Mouse (Mus musculus) liver, embryonic 13.5 days (tissue): ENCODE results near the gene Pik3ca. TPM values are rescaled to one million over a fixed set of nuclear protein-coding genes. Genes with fewer than 3 reads are reported as not detected.

Source experiments
- ATAC-seq: fragments of 200-750 bp; cut with Nextera tagmentation; 2 replicates; pipeline ENCODE4 v1.8.0; 2017; ENCODE audit warnings: low read depth, mild to moderate bottlenecking, moderate number of reproducible peaks, moderate library complexity
- DNase-seq: peaks from one replicate; pipeline ENCODE4 v3.0.0; 2022
- H3K27ac ChIP-seq: fragments of 300-500 bp; sonication (generic); 2 replicates; pipeline ENCODE4 v1.5.1; 2015; ENCODE audit warnings: moderate library complexity, mild to moderate bottlenecking, inconsistent platforms
- H3K27me3 ChIP-seq: fragments of 300-500 bp; sonication (generic); 2 replicates; pipeline ENCODE4 v1.6.1; 2015; ENCODE audit warnings: mild to moderate bottlenecking, inconsistent platforms
- H3K36me3 ChIP-seq: fragments of 300-500 bp; sonication (generic); 2 replicates; pipeline ENCODE4 v1.6.1; 2015; ENCODE audit warnings: mild to moderate bottlenecking, inconsistent platforms
- H3K4me1 ChIP-seq: fragments of 300-500 bp; sonication (generic); replicated peaks from 2 replicates; pipeline ENCODE4 v1.6.1; 2015; ENCODE audit warnings: inconsistent platforms
- H3K4me2 ChIP-seq: fragments of 300-500 bp; sonication (generic); 2 replicates; pipeline ENCODE4 v1.6.1; 2015; ENCODE audit warnings: inconsistent platforms, mild to moderate bottlenecking, moderate library complexity
- H3K4me3 ChIP-seq: fragments of 300-500 bp; sonication (generic); replicated peaks from 2 replicates; pipeline ENCODE4 v1.5.1; 2015; ENCODE audit warnings: mild to moderate bottlenecking, inconsistent platforms
- H3K9ac ChIP-seq: fragments of 300-500 bp; sonication (generic); 2 replicates; pipeline ENCODE4 v1.6.1; 2015; ENCODE audit warnings: mild to moderate bottlenecking, inconsistent platforms
- H3K9me3 ChIP-seq: fragments of 300-500 bp; sonication (generic); replicated peaks from 2 replicates; pipeline ENCODE4 v1.6.1; 2016; ENCODE audit warnings: inconsistent platforms
- whole genome bisulfite sequencing: fragments of 180-500 bp; shearing (Covaris S2); methylation state at CpG from one replicate; pipeline ENCODE4 v1.1.7; 2015; ENCODE audit not compliant: insufficient replicate concordance; 5-methylcytosine and 5-hydroxymethylcytosine counted together
- polyA plus RNA-seq: library from polyadenylated mRNA; unstranded; fragments of >200 nt; fragmentation: Nextera tagmentation; extraction: Ambion mirVana; gene quantifications from 2 replicates; pipeline ENCODE4 v1.2.1, GENCODE M21; 2015

The Pik3ca gene
- polyA plus RNA-seq, 1 experiment from 2014 or later = 3.0 TPM

GRCm38 (mm10) chr3:32459777-32460176 lies 62.3 kb downstream of the Pik3ca start:
- Histone ChIP-seq H3K9me3 (no peaks in the 10 kb centered on the region), H3K4me2 (no peak overlapping the region), H3K4me3 (no peak overlapping the region), H3K27me3 (no peaks in the 10 kb centered on the region), H3K4me1 (no peaks in the 10 kb centered on the region), H3K36me3 (peaks cover 71% of the 10 kb centered on the region), H3K9ac (no peak overlapping the region), H3K27ac (no peak overlapping the region)
- peak; percentile 11 for DNase-seq
- no peak for ATAC-seq
- WGBS = 60% methylated on average over 4 of the region's 4 CpGs

DNA sequence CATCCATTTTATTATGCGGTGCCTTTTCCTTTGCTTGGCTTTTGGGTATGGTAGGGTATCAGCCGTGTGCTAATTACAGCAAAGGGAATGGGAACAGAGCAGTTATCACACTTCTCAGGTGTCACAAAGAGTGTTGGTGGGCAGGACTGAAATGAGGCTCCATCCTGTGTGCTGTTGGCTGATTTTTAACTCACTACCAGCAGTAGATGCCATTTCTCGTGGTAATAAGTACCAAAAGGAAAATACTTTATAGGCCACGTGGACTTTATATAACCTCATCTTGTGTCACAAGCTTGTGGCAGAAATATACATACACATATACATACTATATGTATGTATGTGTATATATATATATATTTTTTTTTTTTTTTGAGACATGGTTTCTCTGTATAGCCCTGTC lies 69.8 kb downstream of the Pik3ca start:
- Histone ChIP-seq H3K9ac (no peak overlapping the region), H3K9me3 (no peaks in the 10 kb centered on the region), H3K36me3 (peaks cover 13% of the 10 kb centered on the region), H3K4me2 (no peak overlapping the region), H3K4me3 (no peak overlapping the region), H3K27ac (no peak overlapping the region), H3K27me3 (no peaks in the 10 kb centered on the region), H3K4me1 (no peaks in the 10 kb centered on the region)
- 72% methylated on average over 4 of the region's 4 CpGs for WGBS
- ATAC-seq = no peak
- DNase-seq = no peak

- Histone ChIP-seq H3K9ac (no peak overlapping the region), H3K4me3 (no peak overlapping the region), H3K4me2 (no peak overlapping the region), H3K36me3 (peaks cover 4% of the 10 kb centered on the region; the same call in 1 of the 2 replicates), H3K4me1 (no peaks in the 10 kb centered on the region), H3K9me3 (no peaks in the 10 kb centered on the region), H3K27ac (no peak overlapping the region), H3K27me3 (no peaks in the 10 kb centered on the region)
- 64% methylated on average over 4 of the region's 4 CpGs for WGBS
- DNase-seq (no peak), ATAC-seq (no peak)
Observed at GRCm38 (mm10) chr3:32468411-32468810, 70.9 kb downstream of the Pik3ca start.

DNA sequence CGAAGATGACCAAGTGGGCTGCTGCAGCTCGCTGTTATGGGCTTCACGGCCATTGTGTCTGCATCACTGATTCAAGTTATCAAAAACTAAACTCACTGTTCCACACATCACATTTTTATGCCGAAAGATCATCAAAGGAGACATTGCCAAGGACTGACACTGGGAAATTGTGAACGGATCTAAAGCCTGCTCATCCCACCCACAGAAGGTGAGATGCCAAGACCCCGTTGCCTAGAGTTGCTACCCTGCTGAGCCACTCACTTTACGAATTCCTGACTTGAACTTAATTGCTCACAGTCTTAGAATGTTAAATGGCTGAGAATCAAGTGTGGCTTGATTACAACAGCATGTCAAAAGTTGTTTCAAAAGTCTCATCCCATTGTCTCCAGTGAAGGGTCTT lies 73.0 kb downstream of the Pik3ca start:
- no peak for DNase-seq
- H3K9me3 ChIP-seq = no peaks in the 10 kb centered on the region
- H3K4me3 ChIP-seq = no peak overlapping the region
- H3K4me2 ChIP-seq = no peak overlapping the region
- H3K4me1 ChIP-seq = no peaks in the 10 kb centered on the region
- WGBS = 72% methylated on average over 7 of the region's 7 CpGs
- no peak overlapping the region for H3K9ac ChIP-seq
- H3K27me3 ChIP-seq = no peaks in the 10 kb centered on the region
- H3K27ac ChIP-seq = no peak overlapping the region
- ATAC-seq = no peak
- H3K36me3 ChIP-seq = no peaks in the 10 kb centered on the region

DNA sequence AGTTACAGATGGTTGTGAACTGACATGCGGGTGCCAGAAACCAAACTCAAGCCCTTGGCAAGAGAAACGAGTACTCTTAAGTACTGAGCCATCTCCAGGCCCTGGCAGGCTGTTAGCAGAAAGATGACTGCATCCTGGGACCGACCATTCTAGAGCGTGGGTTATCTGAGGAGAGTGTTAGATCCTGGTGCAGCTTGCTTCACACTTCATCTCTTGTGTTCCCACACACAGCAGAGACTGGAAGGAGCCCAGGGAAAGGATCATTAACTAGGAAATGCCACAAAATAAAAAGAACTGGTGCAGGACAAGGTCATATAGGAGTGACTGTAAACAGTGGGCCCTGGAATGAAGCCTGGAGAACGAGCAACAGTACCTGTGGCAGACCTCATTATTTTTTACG lies 73.6 kb downstream of the Pik3ca start:
- no peak overlapping the region for H3K4me3 ChIP-seq
- DNase-seq (no peak), ATAC-seq (no peak)
- H3K36me3 ChIP-seq = no peaks in the 10 kb centered on the region
- no peaks in the 10 kb centered on the region for H3K27me3 ChIP-seq
- H3K9ac ChIP-seq = no peak overlapping the region
- WGBS = 63% methylated on average over 6 of the region's 6 CpGs
- H3K27ac ChIP-seq = no peak overlapping the region
- H3K4me1 ChIP-seq = no peaks in the 10 kb centered on the region
- no peak overlapping the region for H3K4me2 ChIP-seq
- no peaks in the 10 kb centered on the region for H3K9me3 ChIP-seq

- H3K4me1 ChIP-seq = no peaks in the 10 kb centered on the region
- WGBS = 60% methylated on average over 14 of the region's 14 CpGs
- no peaks in the 10 kb centered on the region for H3K27me3 ChIP-seq
- H3K9me3 ChIP-seq = no peaks in the 10 kb centered on the region
- DNase-seq (no peak), ATAC-seq (no peak)
- H3K9ac ChIP-seq = no peak overlapping the region
- no peak overlapping the region for H3K4me2 ChIP-seq
- H3K27ac ChIP-seq = no peak overlapping the region
- H3K4me3 ChIP-seq = no peak overlapping the region
- no peaks in the 10 kb centered on the region for H3K36me3 ChIP-seq
Observed at GRCm38 (mm10) chr3:32472191-32472900, 74.9 kb downstream of the Pik3ca start.

DNA sequence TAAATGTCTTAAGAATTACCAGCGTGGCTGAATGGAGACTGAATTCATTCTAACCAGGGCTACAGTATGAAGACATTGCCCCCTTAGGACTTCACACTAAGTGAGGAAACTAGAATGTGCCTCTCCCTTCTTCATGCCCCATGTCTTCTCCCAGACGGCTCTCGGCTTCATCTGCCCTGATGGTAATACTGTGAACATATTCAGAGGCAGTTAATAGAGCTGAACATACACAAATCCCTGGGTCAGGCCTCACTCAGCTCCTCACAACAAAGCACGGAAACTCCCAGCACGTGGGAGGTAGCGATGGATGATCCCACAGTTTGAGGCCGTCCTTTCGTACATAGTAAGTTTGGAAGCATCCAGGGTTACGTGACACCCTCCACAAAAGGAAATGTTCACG lies 75.7 kb downstream of the Pik3ca start:
- ATAC-seq (no peak), DNase-seq (no peak)
- Histone ChIP-seq H3K9ac (no peak overlapping the region), H3K4me3 (no peak overlapping the region), H3K27ac (no peak overlapping the region), H3K4me2 (no peak overlapping the region), H3K36me3 (no peaks in the 10 kb centered on the region), H3K9me3 (no peaks in the 10 kb centered on the region), H3K27me3 (no peaks in the 10 kb centered on the region), H3K4me1 (no peaks in the 10 kb centered on the region)
- WGBS = 78% methylated on average over 10 of the region's 10 CpGs

DNA sequence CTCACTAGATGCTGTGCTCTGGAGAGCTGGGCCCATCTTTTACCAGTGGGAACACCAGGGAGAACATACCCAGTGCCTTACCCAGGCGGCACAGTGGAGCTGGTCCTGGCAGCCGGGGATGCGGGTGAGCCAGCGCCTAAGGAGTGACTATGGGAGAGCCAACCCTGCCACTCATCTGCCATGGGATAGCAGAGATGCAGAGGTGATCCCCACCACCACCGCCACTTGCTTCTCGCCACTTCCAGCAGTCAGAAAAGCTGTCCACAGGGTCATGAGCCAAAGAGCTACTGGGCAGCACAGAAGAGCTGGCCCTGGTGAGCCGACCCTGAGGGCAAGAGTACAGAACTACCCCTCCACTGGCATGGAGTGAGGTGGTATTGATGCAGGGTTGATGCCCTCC lies 82.5 kb downstream of the Pik3ca start:
- Histone ChIP-seq H3K4me1 (no peaks in the 10 kb centered on the region), H3K27me3 (no peaks in the 10 kb centered on the region), H3K27ac (no peak overlapping the region), H3K4me2 (no peak overlapping the region), H3K36me3 (no peaks in the 10 kb centered on the region), H3K9me3 (no peaks in the 10 kb centered on the region), H3K4me3 (no peak overlapping the region), H3K9ac (no peak overlapping the region)
- ATAC-seq (no peak), DNase-seq (no peak)
- 71% methylated on average over 7 of the region's 7 CpGs for WGBS

- no peaks in the 10 kb centered on the region for H3K36me3 ChIP-seq
- H3K4me2 ChIP-seq = no peak overlapping the region
- H3K27ac ChIP-seq = no peak overlapping the region
- H3K27me3 ChIP-seq = no peaks in the 10 kb centered on the region
- no peaks in the 10 kb centered on the region for H3K4me1 ChIP-seq
- H3K9ac ChIP-seq = no peak overlapping the region
- H3K4me3 ChIP-seq = no peak overlapping the region
- ATAC-seq (no peak), DNase-seq (no peak)
- H3K9me3 ChIP-seq = no peaks in the 10 kb centered on the region
- 43% methylated on average over 3 of the region's 3 CpGs for WGBS
Observed at GRCm38 (mm10) chr3:32483035-32483434, 85.6 kb downstream of the Pik3ca start.

GRCm38 (mm10) chr3:32486543-32486942 lies 89.1 kb downstream of the Pik3ca start:
- no peak overlapping the region for H3K27ac ChIP-seq
- H3K4me3 ChIP-seq = no peak overlapping the region
- H3K4me2 ChIP-seq = no peak overlapping the region
- H3K9ac ChIP-seq = no peak overlapping the region
- no peaks in the 10 kb centered on the region for H3K27me3 ChIP-seq
- no peaks in the 10 kb centered on the region for H3K4me1 ChIP-seq
- 53% methylated on average over 4 of the region's 4 CpGs for WGBS
- no peaks in the 10 kb centered on the region for H3K36me3 ChIP-seq
- ATAC-seq (no peak), DNase-seq (no peak)
- H3K9me3 ChIP-seq = no peaks in the 10 kb centered on the region

DNA sequence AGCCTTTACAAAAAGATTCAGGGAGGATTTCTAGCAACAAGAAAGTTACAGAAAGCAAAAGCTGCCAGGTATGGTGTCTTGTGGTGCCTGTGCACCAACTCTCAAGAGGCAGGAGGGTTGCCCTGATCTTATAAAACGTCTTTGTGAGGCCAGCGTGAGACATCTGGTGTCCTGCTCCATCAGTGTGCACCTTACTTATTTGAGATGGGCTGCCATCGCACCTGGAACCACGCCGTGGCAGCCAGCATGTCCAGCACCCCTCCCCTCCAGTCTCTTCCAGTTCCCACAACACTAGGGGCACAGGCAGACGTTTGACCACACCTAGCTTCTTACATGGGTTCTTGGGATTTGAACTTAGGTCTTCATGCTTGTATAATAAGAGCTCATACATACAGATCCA lies 90.7 kb downstream of the Pik3ca start:
- ATAC-seq (no peak), DNase-seq (no peak)
- H3K36me3 ChIP-seq = no peaks in the 10 kb centered on the region
- H3K4me2 ChIP-seq = no peak overlapping the region
- no peaks in the 10 kb centered on the region for H3K4me1 ChIP-seq
- WGBS = 65% methylated on average over 6 of the region's 6 CpGs
- H3K9ac ChIP-seq = no peak overlapping the region
- H3K27me3 ChIP-seq = no peaks in the 10 kb centered on the region
- no peak overlapping the region for H3K27ac ChIP-seq
- no peak overlapping the region for H3K4me3 ChIP-seq
- no peaks in the 10 kb centered on the region for H3K9me3 ChIP-seq

DNA sequence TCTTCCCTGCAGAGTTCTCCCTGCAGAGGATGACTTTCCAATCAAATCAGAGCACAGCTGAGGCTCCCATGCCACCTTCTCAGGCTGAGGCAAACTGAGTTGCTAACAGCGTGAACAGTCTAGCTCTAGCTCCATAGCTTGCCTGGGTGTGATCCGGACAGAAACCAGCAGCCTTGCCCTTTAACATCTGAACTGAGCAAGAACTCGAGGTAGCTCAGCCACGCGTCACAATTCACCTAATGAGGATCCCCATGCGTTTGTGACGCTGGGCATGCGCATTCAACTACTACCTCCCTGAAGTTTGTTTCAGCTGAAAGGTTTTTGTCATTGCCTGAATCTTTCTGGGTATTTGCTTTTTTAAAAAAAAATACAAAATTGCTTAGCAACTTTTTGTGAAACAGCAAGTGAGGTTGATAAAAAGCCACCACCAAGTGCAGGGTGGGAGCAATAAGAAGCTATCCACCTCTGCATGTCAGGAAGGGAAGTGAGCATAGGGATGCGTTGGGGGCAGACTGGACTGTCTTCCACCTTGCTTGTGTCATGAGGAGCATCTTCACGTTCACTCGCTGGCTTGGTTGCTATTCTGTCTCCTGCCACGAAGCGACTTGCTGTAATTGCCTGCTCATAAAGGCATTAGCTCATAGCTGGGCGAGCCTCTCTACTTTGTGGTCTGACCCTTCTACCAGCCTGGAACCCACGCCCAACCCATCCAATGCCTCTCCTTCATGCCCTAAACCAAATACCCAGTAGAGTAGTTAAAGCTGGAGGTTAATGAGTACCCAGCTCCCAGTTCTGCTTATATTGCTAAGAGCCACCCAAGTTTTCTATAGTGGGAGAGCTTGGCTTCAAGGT lies 92.8 kb downstream of the Pik3ca start:
- 67% methylated on average over 15 of the region's 15 CpGs for WGBS
- Histone ChIP-seq H3K9me3 (no peaks in the 10 kb centered on the region), H3K4me2 (no peak overlapping the region), H3K4me3 (no peak overlapping the region), H3K27me3 (no peaks in the 10 kb centered on the region), H3K9ac (no peak overlapping the region), H3K4me1 (no peaks in the 10 kb centered on the region), H3K36me3 (no peaks in the 10 kb centered on the region), H3K27ac (no peak overlapping the region)
- ATAC-seq (no peak), DNase-seq (no peak)
